Mouse (Mus musculus): ENCODE data around the gene Olfr1053.
"Not testable (repeated sequence)": the region's sequence is repeated elsewhere in the genome, so short reads cannot be mapped to it uniquely, and the experiment has no call there.

Olfr1053 gene

GRCm38 (mm10) chr2:86315184-86315583 lies at the start of gene Olfr1053:
Gene Olfr1053 (minus strand): TSS chr2:86315284.
- no peak for DNase-seq

GRCm38 (mm10) chr2:86362369-86362768 lies 47.3 kb upstream of the Olfr1053 start, which contains the start of gene Olfr1056:
Gene Olfr1056 (minus strand): TSS chr2:86362469.
- DNase-seq = no peak

DNA sequence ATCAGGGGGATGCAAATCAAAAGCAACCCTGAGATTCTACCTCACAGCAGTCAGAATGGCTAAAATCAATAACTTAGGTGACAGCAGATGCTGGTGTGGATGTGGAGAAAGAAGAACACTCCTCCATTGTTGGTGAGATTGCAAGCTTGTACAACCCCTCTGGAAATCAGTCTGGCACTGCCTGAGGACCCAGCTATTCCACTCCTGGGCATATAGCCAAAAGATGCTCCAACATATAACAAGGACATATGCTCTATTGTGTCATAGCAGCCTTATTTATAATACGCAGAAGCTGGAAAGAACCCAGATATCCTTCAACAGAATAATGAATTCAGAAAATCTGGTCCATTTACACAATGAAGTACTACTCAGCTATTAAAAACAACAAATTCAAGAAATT lies 36.7 kb upstream of the Olfr1053 start:
- DNase-seq = peak; percentile 18

DNA sequence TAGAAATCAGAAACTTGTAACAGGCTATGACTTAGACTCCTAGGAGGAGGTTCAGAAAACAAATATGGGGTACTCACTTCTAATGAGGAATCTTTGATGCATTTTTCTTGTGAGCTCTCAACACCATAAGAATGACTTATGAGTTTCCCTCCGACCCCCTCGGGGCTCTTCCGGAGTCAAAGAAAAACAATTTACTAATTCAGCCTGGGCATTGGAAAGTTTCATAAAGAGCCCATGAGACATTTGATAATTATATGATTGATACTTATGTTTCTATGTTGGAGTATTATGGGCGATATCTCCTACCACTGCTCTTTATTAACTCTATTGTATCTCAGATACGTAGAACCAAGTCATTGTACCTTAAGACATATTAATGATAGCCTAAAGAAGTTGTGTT lies 35.1 kb upstream of the Olfr1053 start, which contains the start of gene Olfr1055:
Olfr1055 (minus strand) TSS at position 101 of the 400 bp plus-strand sequence.
- no peak for DNase-seq

DNA sequence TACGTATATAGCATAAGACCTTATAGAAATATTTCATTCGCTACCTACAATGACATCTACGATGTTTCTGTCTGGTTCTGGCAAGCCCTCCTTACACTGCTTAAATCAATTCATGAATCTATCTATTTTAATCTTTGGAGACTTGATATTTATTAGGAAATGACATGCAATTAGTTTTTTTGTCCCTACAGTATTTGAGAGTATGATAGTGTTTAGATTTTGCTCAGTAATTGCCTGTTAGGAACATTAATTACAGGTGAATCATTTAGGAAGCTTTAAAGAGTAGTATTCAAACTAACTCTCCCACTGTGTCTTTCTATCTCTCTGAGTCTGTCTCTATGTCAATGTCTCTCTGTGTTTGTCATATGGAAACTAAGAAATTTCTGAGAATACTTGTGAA lies 20.2 kb upstream of the Olfr1053 start, which contains the start of gene Olfr1054:
Olfr1054 (minus strand) TSS at position 101 of the 400 bp plus-strand sequence.
- no peak for DNase-seq

GRCm38 (mm10) chr2:86292155-86292554 lies 22.9 kb downstream of the Olfr1053 start, which contains the start of gene Olfr1052:
Gene Olfr1052 (plus strand): TSS chr2:86292455.
- no peak for DNase-seq

GRCm38 (mm10) chr2:86278988-86279387 lies 36.1 kb downstream of the Olfr1053 start, which contains the start of gene Olfr1051:
Gene Olfr1051 (minus strand): TSS chr2:86279088.
- not testable (repeated sequence) for DNase-seq
